Mouse (Mus musculus) kidney, postnatal 10 days (tissue): Measurements from ENCODE around the gene Lcn9.

ENCODE experiments used
- DNase-seq: peaks from one replicate; pipeline ENCODE4 v3.0.0; 2021; ENCODE audit warnings: mixed read lengths

Lcn9 gene

GRCm38 (mm10) chr2:25850330-25850729 lies 27.4 kb downstream of the Lcn9 start:
- peak; percentile 62 for DNase-seq

GRCm38 (mm10) chr2:25852626-25853025 lies 29.7 kb downstream of the Lcn9 start:
- peak; percentile 22 for DNase-seq

- DNase-seq = no peak
These were observed 31.0 kb downstream of the Lcn9 start for GRCm38 (mm10) chr2:25853998-25854397.

GRCm38 (mm10) chr2:25859891-25860290 lies 36.9 kb downstream of the Lcn9 start:
- no peak for DNase-seq

GRCm38 (mm10) chr2:25862038-25862437 lies 39.1 kb downstream of the Lcn9 start:
- no peak for DNase-seq

GRCm38 (mm10) chr2:25862696-25863270 lies 39.8 kb downstream of the Lcn9 start:
- DNase-seq = no peak

GRCm38 (mm10) chr2:25863337-25864131 lies 40.6 kb downstream of the Lcn9 start, which contains the start of gene Kcnt1:
Gene Kcnt1, plus strand, starts transcription at chr2:25863734.
- peak; percentile 72 for DNase-seq

GRCm38 (mm10) chr2:25864230-25864629 lies 41.3 kb downstream of the Lcn9 start:
- DNase-seq = no peak

GRCm38 (mm10) chr2:25865412-25865811 lies 42.5 kb downstream of the Lcn9 start:
- peak; percentile 44 for DNase-seq

GRCm38 (mm10) chr2:25866656-25867055 lies 43.7 kb downstream of the Lcn9 start:
- no peak for DNase-seq
